Mouse (Mus musculus): ENCODE results near the gene Zfp626.

DNA sequence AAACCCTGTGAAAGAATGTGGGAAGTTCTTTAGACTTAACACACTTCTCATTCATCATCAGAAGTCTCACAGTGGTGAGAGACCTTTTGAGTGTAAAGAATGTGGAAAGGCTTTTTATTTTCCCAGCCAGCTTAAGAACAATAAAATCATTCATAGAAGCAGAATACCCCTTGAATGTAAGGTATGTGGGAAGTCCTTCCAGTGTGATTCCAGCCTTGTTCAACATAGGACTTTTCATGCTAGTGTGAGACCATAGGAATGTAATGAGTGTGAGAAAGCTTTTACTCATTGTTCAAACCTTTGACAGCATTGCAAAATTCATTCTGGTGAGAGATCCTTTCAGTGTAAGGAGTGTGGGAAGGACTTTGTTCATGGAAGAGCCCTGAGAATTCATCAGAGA lies 12.4 kb upstream of the Zfp626 start:
- no peak for TF ChIP-seq CTCF (IDR thresholded peaks at IDR 0.05; ENCODE audit: control insufficient read depth, insufficient read depth, insufficient read length)
- no peak for TF ChIP-seq CEBPB (IDR thresholded peaks at IDR 0.05; ENCODE audit: low read depth)
- TF ChIP-seq USF1 (IDR thresholded peaks at IDR 0.05; ENCODE audit: low read depth): no peak

Measured in C2C12 (cell line).